Mouse (Mus musculus) left cerebral cortex, adult 8-10 months (tissue): Measurements from ENCODE around the gene C1qb. TPM values are rescaled to one million over a fixed set of nuclear protein-coding genes. Genes with fewer than 3 reads are reported as not detected.

Experiments used
- DNase-seq, 2 experiments: peaks; one replicate each; pipeline ENCODE4 v3.0.0; 2022; ENCODE audit warnings: low spot score in 2 of 2
- total RNA-seq, 4 experiments: library from RNA; stranded (reverse); gene quantifications; 2 replicates each; pipeline ENCODE4 v1.2.4; 2022

Gene C1qb
- total RNA-seq, 4 experiments from 2014 or later: 51.2 to 165 (median 86.4) TPM

DNA sequence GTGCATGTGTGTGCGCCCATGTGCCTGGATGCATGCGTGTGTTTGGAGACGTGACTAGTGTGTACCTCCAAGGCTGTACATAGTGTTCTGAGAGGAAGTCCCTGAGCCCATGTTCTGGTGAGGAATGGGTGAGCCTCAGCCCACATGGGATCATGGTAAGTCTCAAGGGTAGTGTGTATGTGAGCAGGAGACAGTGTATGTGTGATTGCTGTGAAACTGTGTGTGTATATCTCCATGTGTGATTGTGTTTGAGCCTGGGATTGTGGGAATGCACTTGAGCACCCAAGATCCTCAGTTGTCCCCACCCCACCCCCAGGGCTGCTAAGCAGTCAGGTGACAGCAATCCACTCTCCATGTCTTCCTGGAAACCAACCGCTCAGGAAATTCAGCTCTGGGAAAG lies 8.8 kb upstream of the C1qb start:
- no peak for DNase-seq

DNA sequence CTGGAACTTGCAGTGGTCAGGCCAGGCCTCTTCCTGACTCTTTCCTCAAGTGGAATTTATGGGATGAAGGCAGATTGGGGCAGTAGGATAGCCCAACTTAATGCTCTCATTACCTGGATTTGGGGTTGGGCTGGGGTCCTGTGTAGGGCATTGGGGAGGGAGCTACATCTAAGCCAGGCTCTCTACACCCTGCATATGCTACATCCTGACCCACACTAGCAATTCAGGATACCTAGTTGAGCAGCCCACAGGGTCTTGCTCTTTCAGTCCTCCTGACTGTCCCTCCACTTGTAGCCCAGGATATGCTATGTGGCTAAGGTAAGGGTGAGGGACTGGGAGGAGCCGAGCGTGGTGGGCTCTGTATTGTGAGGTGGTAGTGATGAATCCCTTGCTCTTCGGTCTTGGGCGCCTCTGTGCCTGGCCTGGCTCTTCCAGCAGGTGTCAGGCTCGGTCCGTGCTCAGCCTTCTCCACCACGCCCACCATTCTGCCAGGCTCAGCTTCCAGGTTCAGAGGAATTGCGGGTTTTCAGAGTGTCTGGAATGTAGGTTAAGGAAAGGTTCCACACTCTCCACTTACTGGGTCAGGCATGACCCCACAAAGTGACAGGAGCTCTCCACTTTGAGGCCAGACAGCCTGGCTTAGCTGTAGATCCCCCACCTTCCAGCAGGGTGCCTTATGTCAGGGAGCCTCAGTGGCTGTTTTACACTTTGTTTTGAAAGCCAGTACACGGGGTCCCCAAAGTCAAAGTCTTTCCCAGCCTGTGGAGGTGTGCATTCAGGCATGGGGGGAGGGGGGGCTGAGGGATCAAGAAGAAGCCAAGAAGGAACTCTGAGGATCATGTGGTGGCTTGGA lies 7.9 kb upstream of the C1qb start:
- DNase-seq: peak in 1 of 2 experiments; percentile 29

DNA sequence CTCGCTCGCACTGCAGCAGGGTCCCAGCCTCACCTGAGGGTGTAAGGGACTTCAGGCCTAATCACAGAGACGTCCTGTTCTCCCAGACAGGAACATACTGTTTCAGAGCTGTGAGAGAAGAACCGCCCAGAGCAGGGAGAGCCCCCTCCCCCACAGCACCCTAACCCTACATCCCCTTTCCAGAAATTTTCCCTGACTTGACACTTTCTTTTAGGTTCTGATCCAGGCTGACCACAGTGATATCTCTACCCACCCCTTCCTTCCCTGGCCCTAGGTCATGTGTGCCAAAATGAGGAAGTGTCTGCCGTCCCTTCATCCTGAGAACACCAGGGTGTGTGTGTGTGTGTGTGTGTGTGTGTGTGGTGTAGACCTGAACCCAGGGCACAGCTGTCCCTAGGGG lies 6.8 kb upstream of the C1qb start, which contains the start of gene C1qc:
Gene C1qc (minus strand): TSS at position 255 of the 400 bp plus-strand sequence.
- DNase-seq: no peak

DNA sequence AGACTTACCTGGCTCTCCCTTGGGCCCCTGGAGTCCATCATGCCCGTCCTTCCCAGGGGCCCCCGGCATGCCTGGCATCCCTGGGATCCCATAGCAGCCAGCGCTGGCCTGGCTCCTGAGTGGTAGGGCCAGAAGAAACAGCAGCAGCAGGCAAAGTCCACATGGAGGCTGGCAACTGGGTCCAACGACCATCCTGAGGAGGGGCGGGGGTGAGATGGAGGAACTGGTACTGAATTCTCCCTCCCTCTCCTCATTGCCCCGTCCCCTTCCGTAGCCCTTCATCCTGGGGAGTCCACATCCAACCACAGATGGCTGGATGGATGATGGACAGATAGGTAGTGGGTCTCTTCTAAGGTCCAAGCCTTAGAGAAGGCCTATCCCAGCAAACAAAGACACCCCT lies 6.4 kb upstream of the C1qb start:
- no peak for DNase-seq

DNA sequence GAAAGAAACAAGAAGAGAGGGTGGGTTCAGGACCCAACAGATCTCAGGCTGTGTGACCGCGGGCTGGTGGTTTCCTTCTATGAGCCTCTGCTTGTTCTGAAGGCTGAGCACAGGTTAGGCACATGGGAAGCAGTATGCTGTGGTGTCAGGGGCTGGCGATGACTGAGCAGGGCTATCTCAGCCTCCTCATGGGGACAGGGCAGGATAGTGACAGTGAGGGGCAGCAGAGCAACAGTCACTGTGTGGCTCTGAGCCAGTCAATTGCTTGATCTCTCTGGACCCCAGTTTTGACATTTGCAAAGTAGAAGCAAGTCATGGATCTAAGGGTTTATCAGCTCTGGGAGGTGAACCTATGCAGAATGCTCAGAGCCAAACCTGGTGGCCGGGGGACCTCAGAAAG lies 5.1 kb upstream of the C1qb start:
- DNase-seq: no peak

DNA sequence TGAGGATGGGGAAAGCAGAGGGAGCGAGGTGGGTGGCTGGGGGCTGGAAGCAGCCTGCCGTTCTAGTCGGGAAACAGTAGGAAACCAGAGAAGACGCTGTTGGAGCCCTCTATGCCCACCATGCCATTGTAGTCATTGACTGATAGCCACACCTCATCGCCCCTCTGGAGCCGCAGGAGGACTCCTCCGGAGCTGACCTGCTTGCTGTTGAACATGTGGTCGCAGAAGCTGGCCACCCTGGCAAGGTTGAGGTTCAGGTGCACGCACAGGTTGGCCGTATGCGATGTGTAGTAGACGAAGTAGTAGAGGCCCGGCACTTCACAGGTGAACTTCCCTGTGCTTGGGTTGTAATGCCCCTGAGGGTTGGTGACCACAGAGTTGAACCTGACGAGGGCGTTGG lies 4.0 kb upstream of the C1qb start:
- no peak for DNase-seq

DNA sequence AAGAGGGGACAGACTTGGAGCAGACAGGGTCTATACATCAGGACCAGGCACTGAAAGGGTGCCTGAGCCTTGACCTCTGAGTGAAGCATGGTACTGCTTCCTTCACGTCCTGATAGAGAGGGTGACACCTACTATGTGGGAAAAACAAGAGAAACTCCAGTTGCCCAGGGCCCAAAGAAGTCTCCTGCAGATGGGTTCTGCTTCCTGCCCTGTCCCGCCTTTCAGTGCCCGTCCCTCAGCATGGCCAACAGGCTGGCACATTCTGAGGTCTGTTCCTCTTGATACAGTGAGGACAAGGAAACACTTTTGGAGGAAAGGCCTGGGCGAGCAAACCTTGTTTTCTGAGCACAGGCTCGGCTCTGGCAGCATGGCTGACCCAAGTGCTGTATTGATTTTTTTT lies 1.7 kb upstream of the C1qb start:
- DNase-seq: no peak

DNA sequence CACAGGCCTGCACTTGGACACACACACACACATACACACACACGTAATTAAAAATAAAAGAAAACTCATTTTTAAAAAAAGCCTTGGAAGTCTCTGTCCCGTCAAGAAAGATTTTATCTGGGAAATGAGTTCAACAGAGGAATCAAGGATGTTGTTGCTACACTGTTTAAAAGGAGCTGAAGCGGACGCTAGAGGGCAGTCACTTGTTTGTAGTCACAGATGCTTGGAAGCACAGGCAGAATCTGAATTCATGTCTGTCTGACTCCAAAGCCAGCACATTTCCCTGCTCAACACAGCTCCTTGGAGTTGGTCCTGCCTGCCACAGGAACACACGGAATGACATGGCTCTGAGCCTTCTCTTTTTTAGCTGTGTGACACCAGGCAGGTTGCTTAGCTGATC lies 7.4 kb downstream of the C1qb start:
- DNase-seq: no peak

DNA sequence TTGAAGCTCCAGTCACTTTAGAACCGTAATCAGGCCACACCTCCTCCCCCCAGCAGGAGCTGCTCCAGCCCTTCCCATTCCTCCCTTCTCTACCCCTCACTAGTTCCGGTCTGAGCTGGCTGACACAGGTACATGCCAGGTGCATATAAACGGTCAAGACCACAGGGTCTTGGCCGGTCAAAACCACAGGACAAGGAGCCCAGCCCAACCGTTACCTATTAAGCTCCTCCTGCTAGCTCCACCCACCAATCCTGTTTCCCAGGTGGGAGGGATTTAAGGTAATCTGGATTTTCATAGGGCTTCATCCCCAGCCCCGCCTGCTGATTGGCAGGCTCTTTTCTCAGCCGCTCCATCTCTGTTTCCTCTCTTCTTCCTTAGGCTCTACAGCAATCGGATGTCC lies 7.8 kb downstream of the C1qb start:
- DNase-seq: no peak

DNA sequence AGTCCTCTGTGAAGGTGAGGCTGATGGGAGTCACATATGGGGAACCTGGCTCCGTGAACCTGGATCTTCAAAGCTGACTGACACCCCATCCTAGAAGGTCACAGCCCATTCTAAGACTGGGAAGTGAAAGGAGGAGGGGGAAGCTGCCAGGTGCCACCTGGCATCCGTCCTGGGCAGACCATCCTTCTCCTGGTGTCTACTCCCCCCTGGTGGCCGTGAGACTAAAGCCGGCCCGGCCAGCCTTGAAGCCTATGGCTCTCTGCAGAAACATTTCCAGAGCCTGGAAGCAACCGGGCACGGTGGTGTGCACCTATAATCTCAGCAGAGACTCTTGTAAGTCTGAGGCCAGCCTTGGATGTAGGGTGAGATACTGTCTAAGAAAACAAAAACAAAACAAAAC lies 9.0 kb downstream of the C1qb start:
- DNase-seq: no peak

DNA sequence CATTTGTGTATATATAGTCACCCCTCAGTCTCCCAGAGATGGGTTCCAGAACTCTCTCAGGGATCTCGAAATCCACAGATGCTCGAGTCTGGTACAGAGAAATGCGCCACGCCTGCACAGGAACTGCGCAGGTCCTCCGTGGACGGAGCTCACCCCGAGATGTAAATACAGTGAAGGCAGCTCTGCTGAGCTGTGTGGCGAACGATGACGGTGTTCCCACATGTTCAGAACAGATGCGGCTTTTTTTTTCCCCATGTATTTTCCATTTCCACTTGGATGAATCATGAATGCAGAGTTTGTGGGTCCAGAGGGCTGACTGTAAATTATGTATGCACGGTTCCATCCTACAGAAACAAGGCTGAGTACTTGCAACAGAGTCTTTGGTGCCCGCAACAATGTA lies 11.0 kb downstream of the C1qb start:
- no peak for DNase-seq

DNA sequence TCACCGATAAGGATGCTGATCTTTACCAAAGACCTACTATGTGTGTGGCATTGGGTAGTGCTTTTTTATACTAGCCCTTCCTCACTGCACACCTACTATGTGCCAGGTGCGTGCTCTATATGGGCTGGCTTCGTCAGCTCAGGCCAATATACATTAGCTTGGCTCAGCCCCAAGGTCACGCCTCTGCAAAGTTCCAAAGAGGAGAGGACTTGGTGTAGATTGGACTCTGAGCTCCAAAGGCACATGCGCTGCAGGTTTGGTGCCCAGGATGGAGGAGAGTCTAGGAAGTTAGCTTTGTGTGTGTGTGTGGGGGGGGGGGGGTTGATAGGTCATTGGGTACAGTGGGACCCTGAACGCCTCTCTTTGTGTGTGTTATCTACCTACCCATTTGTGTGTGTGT lies 17.6 kb downstream of the C1qb start:
- no peak for DNase-seq

DNA sequence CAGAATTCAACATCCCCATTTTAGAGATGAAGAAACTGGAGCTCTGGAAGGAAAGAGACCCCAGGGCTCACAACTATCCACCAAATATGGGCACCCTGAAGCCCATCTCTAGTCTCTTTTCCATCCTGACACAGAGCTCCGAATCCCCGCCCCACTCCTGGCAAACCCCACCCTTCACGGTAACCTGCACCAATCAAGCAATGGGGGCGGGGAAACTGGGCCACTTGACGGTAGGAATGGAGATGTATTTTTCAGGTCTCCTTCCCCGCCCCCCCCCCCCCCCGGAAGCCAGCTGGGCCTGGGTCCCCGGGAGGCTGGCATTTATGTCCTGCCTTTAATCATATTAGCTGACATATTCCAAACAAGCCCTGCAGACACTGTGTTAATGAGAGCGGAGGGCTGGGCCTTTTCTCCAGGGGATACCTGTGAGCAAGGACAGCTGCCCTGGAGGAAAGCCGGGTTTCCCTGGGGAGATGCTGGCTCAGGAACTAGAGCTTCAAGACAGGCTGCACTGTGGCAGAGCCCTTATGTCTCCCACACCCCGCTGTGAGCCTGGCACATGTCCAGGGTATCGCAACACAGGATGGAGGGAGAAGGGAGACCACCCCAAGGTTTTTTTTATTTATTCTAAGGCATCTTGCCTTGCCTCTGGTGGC lies 18.2 kb downstream of the C1qb start:
- DNase-seq: no peak

DNA sequence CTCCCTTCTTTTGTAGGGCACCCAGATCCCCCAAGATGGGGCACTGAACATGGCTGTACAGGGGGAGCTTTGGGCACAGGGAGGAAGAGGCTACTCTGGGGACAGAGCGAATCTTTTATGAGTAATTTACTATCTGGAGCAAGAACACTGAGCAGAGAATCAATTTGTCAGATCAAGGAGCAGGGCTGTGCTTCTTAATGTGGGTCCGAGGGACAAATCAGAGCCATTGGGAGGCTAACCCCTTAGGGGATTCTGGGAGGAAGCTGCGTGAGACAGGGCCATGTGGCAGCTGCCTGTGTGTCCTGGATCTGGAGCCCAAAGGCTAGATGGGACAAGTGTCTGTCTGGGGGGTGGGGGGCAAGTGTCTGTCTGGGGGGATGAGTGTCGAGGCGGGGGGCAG lies 20.5 kb downstream of the C1qb start:
- DNase-seq: no peak

DNA sequence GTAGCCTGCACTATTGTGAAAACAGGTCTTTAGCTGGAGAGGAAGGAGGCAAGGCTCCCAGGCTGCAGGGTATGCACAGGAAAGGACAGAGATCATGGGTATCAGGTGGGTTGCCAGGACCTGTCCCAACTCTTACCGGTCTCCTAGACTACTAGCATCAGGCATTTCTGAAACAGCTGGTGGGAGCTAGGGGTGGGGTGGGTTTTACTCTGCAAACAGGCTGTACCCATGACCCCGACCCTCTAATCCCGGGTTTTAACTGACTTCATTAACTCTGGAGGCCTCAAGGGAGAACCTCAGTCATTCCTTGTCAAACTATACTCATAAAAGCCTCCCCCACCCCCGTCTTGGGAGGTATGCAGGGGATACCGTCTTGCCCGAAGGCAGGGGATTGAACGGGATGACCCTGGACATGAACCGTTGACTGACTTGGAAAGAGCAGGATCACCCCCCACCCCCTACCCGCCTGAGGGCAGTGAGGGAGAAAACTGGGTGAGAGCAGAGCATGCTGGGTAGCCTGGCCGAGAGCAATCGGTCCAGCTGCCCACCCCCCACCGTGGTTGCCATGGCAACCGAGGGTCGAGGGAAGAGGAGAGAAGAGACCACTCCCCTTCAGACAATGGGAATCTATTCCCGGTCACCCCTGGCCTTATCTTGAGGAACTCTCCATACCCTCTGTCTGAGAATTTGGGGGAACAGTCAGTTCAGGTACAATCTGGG lies 21.1 kb downstream of the C1qb start:
- DNase-seq: no peak

DNA sequence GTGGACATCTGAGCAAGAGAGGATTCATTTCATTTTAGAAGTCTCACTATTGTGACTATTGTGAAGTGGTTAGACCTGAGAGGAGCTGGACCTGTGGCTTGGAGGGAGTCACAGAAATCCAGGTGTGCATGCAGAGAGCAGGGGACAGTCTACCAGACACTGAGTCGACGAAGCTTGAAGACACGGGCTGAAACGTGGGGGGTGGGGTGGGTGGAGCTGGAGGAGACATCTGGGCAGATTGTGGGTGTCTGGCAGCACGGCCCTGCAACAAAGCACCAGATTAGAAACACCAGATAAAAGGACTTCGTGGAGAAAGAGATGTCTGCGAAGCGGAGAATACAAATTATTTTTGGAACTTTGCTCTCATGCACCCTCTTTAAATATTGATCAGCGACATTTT lies 22.5 kb downstream of the C1qb start:
- no peak for DNase-seq

DNA sequence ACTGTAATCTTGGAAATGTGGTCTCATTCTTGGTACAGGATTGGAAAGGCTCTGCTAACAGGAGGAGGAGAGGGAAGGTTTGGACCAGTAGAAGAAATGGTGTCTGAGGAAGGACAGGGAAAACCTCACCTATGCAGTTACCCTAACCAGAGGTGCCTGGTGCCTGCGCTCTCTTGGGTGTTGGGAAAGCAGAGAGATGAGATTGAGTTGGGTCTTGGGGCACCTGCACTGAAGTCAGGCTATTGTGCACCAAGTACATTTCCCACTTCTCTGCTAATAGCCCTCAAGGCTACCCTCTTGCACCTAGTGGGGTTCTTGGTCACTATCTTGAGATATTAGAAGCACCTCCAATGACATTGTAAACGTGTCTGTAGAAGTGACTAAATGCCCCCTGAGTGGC lies 23.6 kb downstream of the C1qb start:
- no peak for DNase-seq

DNA sequence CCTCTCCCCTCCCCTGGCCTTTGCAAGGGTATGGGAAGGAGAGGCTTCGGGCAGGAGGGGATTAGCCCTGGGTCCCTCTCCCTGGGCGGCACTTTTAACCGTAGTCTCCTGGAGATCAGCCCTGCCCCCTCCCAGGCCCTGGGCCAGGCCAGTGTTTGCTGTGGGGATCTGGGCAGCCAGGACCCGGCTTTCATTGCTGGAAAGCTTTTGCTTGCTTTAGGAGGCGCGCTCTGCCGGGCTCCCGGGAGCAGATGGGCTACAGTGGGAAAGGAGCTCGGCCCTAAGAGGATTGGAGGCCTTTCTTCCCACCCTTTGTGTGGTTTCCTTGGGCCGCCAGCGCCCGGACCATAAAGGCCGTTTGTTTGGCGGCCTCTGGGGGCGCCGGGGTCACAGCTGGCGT lies 24.2 kb downstream of the C1qb start:
- no peak for DNase-seq

DNA sequence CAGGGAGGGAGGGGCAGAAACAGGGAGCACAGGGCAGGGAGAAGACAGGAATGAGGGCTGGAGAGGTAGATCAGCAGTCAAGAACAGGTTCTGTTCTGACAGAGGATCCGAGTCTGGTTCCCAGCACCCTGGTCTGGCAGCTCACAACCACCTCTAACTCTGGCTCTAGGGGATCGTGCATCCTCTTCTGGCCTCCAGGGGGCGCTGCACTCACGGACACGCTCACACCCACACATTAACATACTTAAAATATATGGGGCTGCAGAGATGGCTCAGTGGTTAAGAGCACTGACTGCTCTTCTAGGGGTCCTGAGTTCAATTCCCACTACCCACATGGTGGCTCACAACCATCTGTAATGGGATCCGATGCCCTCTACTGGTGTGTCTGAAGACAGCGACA lies 26.0 kb downstream of the C1qb start:
- DNase-seq: no peak

DNA sequence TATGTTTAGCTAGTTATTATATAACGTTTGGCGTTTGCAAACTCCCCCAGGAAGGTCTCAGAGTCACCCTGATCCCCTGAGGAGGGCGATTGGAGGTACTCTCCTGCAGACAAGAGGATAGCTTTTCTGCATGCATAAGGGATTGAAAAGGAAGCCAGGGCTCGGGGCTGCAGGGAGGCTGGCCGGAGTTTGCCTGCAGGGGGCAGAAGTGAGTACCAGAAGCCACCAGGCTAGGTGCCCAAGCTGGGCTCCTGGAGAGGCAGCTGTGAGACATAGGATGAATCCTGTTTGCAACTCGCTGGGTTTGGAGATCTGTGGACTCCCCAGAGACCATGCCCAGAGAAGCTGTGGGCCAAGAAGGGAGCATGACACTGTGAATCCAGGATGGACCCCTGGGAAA lies 30.9 kb downstream of the C1qb start:
- no peak for DNase-seq

DNA sequence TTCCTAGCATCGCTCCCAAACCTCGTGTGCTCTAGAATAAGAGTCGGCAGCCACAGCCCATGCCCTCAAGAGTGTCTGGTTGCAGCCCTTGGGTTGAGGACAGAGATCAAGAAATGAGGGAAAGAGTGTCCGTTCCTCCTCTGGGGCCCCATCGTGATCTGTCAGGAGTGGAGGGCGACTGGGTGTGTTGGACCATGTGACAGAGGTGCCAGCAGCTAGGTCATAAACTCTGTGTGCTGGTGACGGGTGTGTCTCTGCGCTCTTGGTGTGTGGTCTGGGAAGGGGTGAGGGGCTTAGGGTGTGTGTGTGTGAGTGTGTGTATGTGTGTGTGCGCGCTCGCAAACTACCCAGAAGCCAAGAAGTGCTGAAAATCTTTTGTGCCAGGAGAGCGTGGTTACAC lies 33.0 kb downstream of the C1qb start:
- DNase-seq: no peak

DNA sequence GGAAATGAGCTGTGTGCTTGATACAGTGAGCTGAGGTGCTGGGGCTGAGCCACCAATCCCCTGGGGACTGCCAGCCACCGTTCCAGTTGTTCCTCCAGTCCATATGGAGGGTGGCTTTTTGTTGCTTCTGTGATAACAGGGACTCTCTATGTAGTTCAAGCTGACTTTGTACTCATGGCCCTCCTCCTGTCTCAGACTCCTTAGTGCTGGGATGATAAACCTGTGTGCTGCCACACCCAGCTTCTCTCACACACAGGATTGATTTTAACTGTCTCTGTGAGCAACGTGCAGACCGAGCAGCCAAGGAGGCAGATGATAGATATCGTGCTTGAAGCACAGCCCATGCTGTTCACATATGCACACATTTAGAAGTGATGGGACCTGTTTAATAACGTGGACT lies 33.9 kb downstream of the C1qb start:
- DNase-seq: no peak

DNA sequence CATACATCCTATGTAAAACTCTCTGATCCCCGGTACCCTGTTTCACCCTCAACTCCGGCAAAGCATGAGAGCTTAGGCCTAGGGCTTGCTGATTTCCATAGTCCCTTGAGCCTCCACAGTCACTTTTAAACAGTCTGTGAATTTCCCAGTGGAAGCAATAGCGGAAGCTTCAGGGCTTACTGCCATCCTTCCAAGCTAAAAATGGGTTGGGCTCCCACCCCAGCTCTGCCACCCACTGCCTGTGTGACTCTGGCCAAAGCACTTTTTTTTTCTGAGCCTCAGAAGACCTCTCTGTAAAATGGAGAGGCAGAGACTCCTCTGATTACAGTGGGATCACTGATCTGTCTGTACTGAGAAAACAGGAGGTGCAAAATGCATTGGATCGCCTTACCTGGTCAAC lies 37.4 kb downstream of the C1qb start:
- DNase-seq: no peak
